Mouse (Mus musculus): Measurements from ENCODE around the gene Serpinb1a.

The Serpinb1a gene

GRCm38 (mm10) chr13:32794619-32795018 is 56.4 kb downstream of the Serpinb1a start:
- no peak for DNase-seq

Measured in lung, postnatal 36 days (tissue).